Mouse (Mus musculus) midbrain, embryonic 12.5 days (tissue): ENCODE measurements around the gene Ceacam16. TPM values are rescaled to one million over a fixed set of nuclear protein-coding genes. Genes with fewer than 3 reads are reported as not detected.

Experiments
- ATAC-seq: fragments of 200-750 bp; cut with Nextera tagmentation; 2 replicates; pipeline ENCODE4 v1.8.0; 2017; ENCODE audit warnings: low read depth, moderate TSS enrichment, moderate library complexity; ENCODE audit not compliant: low FRiP score
- H3K27ac ChIP-seq: fragments of 300-500 bp; sonication (generic); replicated peaks from 2 replicates; pipeline ENCODE4 v1.5.1; 2016; ENCODE audit warnings: mild to moderate bottlenecking
- H3K27me3 ChIP-seq: fragments of 300-500 bp; sonication (generic); 2 replicates; pipeline ENCODE4 v1.6.1; 2016; ENCODE audit warnings: mild to moderate bottlenecking
- H3K36me3 ChIP-seq: fragments of 300-500 bp; sonication (generic); 2 replicates; pipeline ENCODE4 v1.6.1; 2016
- H3K4me1 ChIP-seq: fragments of 300-500 bp; sonication (generic); 2 replicates; pipeline ENCODE4 v1.6.1; 2016
- H3K4me2 ChIP-seq: fragments of 300-500 bp; sonication (generic); replicated peaks from 2 replicates; pipeline ENCODE4 v1.6.1; 2016; ENCODE audit warnings: mild to moderate bottlenecking, moderate library complexity
- H3K4me3 ChIP-seq: fragments of 300-500 bp; sonication (generic); 2 replicates; pipeline ENCODE4 v1.5.1; 2016; ENCODE audit warnings: mild to moderate bottlenecking
- H3K9ac ChIP-seq: fragments of 300-500 bp; sonication (generic); replicated peaks from 2 replicates; pipeline ENCODE4 v1.6.1; 2016; ENCODE audit warnings: mild to moderate bottlenecking, moderate library complexity
- H3K9me3 ChIP-seq: fragments of 300-500 bp; sonication (generic); 2 replicates; pipeline ENCODE4 v1.6.1; 2016; ENCODE audit warnings: mild to moderate bottlenecking
- WGBS: fragments of 180-500 bp; shearing (Covaris S2); methylation state at CpG from one replicate; pipeline ENCODE4 v1.1.7; 2016; 5-methylcytosine and 5-hydroxymethylcytosine counted together
- polyA plus RNA-seq: library from polyadenylated mRNA; unstranded; fragments of >200 nt; fragmentation: Nextera tagmentation; extraction: Ambion mirVana; gene quantifications from 2 replicates; pipeline ENCODE4 v1.2.1, GENCODE M21; 2016

Gene Ceacam16
- polyA plus RNA-seq = 0.17 TPM in 1 of 2 replicates, not detected in the other

DNA sequence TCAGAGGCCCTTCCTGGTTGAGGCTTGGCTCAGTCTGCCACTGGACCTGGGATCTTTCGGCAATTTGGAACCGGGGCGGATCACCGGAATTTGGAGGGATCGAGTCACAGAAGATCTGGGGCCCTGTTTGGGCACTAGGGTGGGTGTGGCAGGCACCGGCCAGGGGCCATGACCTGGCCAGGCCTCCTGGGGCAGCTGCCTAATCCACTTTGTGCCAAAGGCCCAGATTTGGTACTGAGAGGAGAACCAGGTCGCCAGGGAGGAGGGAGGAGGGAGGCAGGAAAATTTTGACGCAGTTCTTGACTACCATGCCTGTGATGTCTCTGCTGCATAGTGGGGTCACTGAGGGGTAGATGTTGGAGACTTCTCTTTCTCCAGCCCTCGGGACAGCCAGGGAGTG lies at the start of gene Ceacam16:
Ceacam16 (minus strand) TSS at position 101 of the 400 bp plus-strand sequence.
- Histone ChIP-seq H3K9ac (no peak within 1 kb of the TSS), H3K9me3 (no peaks in the 10 kb centered on the region), H3K27me3 (no peaks in the 10 kb centered on the region), H3K36me3 (no peaks in the 10 kb centered on the region), H3K4me3 (no peak within 1 kb of the TSS), H3K4me2 (no peak within 1 kb of the TSS), H3K27ac (no peak within 1 kb of the TSS), H3K4me1 (no peaks in the 10 kb centered on the region)
- ATAC-seq = no peak
- 82% methylated on average over 9 of the region's 9 CpGs for WGBS

DNA sequence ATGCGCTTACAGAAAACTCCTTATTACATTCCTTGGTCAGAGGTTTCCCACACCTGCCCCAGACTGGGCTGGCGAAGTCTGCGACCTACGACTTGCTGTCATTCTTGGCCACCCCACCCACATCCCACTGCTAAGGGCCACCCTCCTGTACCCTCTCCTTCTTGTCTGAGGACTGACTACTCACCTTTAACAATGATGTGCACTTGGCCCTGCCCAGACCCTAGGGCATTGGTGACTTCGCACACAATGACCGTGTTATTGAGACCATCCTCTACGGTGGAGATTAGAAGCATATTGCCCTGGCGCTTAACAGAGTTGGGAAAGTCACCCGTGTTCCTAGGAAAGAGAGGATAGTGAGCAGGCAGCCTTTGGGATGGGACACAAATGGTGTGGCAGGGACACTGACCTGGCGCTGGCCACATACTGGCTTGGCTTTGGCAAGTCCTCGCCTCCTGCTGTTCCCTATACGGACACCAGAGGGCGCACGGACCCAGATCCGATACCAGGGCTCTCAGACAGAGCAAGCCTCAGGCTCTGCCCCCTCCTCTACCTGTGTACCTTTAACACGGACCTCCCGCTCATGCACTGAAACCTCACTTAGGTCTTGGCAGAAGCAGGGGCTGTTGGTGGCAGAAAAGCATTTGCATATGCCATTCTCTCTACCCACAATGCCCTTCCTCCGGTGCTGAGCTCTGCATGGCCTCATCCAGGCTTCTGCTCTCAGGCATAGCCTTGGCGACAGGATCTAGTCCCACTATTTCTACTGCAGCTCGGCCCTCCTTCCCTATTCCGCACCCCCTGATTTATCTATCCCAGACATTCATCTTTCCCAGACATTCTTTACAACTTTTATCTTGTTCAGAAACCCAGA lies 49.6 kb upstream of the Ceacam16 start:
- H3K9ac ChIP-seq = no peak overlapping the region
- no peaks in the 10 kb centered on the region for H3K4me1 ChIP-seq
- peaks cover 6% of the 10 kb centered on the region; the same call in 1 of the 2 replicates for H3K9me3 ChIP-seq
- WGBS = 53% methylated on average over 21 of the region's 21 CpGs
- ATAC-seq = peak; percentile 62
- no peaks in the 10 kb centered on the region for H3K27me3 ChIP-seq
- H3K4me3 ChIP-seq = no peak overlapping the region
- no peak overlapping the region for H3K27ac ChIP-seq
- peaks cover 13% of the 10 kb centered on the region; the same call in 1 of the 2 replicates for H3K36me3 ChIP-seq
- no peak overlapping the region for H3K4me2 ChIP-seq

DNA sequence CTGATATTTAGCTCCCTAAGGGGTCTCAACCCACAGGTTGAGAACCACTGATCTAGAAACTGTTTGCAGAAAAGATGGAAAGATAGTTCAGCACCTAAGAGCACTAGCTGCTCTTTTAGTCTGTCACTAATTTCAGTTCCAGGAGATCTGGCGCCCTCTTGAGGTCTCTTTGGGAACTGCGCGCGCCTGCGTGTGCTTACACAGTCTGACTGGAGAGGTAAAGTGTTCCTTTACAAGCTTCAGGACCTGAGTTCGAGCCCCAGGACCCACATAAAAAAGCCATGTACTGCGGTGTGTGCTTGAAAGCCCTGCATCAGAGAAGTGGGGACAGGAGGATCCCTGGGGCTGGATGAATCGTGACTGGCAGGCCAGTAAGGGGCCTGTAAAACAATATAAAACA lies 28.8 kb upstream of the Ceacam16 start:
- Histone ChIP-seq H3K4me3 (no peak overlapping the region), H3K4me1 (no peaks in the 10 kb centered on the region), H3K36me3 (no peaks in the 10 kb centered on the region), H3K27ac (no peak overlapping the region), H3K9me3 (peaks cover 4% of the 10 kb centered on the region; the same call in 1 of the 2 replicates), H3K9ac (no peak overlapping the region), H3K27me3 (no peaks in the 10 kb centered on the region), H3K4me2 (no peak overlapping the region)
- ATAC-seq = no peak
- WGBS = 56% methylated on average over 8 of the region's 8 CpGs

DNA sequence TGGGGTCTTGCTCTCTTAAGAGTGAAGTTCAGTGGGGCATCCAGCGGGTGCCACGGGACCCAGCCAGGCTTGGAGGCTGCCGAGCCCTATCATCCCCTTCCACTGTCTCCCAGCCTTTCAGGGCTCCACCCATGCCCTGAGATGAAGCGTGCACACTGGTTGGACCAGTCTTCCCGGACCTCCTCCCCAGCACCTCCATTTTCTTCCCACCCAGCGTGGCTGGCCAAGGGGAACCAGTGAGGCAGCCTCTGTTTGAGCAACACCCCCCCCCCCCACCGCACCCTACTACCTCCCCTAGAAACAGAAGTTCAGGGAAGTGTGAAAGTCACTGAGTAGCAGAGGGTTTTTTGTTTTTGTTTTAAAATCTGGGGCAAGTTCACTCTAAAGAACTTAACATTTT lies 26.8 kb upstream of the Ceacam16 start, which contains the start of gene Ceacam19:
Ceacam19 (minus strand) TSS at position 117 of the 400 bp plus-strand sequence.
- Histone ChIP-seq H3K36me3 (no peaks in the 10 kb centered on the region), H3K4me2 (no peak within 1 kb of the TSS), H3K27me3 (no peaks in the 10 kb centered on the region), H3K9ac (no peak within 1 kb of the TSS), H3K27ac (no peak within 1 kb of the TSS), H3K4me3 (no peak within 1 kb of the TSS), H3K9me3 (peaks cover 4% of the 10 kb centered on the region), H3K4me1 (no peaks in the 10 kb centered on the region)
- no peak for ATAC-seq
- 70% methylated on average over 7 of the region's 7 CpGs for WGBS

DNA sequence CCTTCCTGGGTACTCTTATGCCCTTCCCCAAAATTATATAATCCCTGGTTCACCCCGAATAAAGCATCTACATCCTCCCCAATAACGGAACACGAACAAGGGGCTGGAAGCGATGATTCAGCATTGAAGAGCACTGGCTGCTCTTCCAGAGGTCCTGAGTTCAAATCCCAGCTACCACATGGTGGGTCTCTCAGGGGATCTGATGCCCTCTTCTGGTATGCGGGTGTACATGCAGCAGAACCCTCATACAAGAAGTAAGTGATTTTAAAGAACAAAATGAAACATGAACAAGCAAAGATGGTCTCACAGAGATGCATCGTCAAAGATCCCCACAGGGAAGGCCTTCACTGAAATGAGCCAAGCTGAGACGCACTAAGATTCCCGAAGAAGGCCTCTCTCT lies 19.7 kb upstream of the Ceacam16 start:
- Histone ChIP-seq H3K4me2 (no peak overlapping the region), H3K27me3 (no peaks in the 10 kb centered on the region), H3K27ac (no peak overlapping the region), H3K4me3 (no peak overlapping the region), H3K9ac (no peak overlapping the region), H3K4me1 (no peaks in the 10 kb centered on the region), H3K9me3 (no peaks in the 10 kb centered on the region; the same call in none of the 2 replicates), H3K36me3 (no peaks in the 10 kb centered on the region)
- no peak for ATAC-seq
- 81% methylated on average over 8 of the region's 8 CpGs for whole genome bisulfite sequencing

DNA sequence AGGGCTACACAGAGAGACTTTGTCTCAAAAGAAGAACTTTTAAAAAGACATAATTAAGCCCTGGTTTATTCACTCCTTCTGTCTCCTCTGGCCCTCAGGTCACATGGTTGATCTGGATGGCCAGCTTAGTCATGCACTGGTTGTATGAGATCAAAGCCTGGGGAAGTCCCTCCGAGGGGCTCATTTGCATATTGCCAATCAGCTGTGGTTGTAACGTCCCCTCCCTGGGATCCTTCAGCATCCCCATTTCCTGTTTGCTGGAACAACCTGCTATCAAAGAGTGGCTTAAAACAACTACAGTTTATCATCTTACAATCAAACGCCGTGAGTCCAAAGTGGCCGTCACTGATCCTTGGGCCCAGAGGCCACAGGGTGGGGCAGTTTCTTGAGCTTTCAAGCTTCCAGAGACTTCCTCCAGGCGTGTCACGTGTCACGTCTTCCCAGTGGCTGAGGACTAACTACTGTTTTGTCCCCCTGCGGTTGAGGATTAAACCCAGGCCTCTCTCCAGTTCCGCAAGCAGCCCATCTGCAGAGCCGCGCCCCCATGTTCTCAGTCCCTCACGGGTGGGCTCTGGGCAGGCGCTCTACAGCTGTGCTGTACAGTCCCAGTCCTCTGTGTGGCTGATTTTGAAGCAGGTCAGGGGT lies 15.8 kb upstream of the Ceacam16 start:
- no peaks in the 10 kb centered on the region for H3K27me3 ChIP-seq
- no peak overlapping the region for H3K4me2 ChIP-seq
- WGBS = 50% methylated on average over 14 of the region's 14 CpGs
- no peaks in the 10 kb centered on the region for H3K4me1 ChIP-seq
- H3K27ac ChIP-seq = no peak overlapping the region
- no peak overlapping the region for H3K4me3 ChIP-seq
- ATAC-seq = peak; percentile 61
- no peaks in the 10 kb centered on the region for H3K36me3 ChIP-seq
- no peaks in the 10 kb centered on the region for H3K9me3 ChIP-seq
- no peak overlapping the region for H3K9ac ChIP-seq

DNA sequence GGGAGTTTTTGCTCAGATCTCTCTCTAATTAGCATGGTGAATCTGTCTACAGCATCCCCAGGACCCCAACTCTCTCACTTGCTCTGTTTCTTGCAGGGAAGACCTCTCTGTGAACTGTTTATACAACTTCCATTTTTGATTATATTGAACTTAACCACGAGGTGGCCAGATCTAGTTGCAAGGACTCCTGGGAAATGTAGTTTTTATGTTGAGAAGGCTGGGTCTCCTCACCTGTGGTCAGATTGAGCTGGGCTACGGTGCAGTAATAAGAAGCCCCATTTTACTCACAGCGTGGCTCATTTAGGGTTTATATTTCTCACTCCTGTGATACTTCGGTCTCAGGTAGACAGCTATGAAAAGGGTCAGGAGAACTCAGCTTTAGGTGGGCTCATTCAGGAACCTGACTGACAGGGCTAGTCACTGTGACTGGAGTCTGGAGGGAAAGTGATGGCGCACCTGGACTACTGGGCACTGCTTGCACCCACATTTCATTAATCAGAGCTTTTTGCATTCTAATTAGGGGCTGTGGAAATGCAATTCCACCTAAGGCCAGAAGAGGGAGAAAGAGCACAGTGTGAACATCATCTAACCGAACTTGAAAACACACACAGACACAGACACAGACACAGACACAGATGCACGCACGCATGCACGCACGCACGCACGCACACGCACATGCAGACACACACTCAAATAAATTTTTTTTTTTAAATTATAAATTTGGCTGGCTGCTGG lies 15.0 kb upstream of the Ceacam16 start:
- H3K27me3 ChIP-seq = no peaks in the 10 kb centered on the region
- H3K4me1 ChIP-seq = no peaks in the 10 kb centered on the region
- no peaks in the 10 kb centered on the region for H3K36me3 ChIP-seq
- no peaks in the 10 kb centered on the region for H3K9me3 ChIP-seq
- peak; percentile 17; the same call in 1 of the 2 replicates for ATAC-seq
- H3K9ac ChIP-seq = no peak overlapping the region
- H3K27ac ChIP-seq = no peak overlapping the region
- no peak overlapping the region for H3K4me2 ChIP-seq
- H3K4me3 ChIP-seq = no peak overlapping the region
- WGBS = 54% methylated on average over 13 of the region's 13 CpGs

DNA sequence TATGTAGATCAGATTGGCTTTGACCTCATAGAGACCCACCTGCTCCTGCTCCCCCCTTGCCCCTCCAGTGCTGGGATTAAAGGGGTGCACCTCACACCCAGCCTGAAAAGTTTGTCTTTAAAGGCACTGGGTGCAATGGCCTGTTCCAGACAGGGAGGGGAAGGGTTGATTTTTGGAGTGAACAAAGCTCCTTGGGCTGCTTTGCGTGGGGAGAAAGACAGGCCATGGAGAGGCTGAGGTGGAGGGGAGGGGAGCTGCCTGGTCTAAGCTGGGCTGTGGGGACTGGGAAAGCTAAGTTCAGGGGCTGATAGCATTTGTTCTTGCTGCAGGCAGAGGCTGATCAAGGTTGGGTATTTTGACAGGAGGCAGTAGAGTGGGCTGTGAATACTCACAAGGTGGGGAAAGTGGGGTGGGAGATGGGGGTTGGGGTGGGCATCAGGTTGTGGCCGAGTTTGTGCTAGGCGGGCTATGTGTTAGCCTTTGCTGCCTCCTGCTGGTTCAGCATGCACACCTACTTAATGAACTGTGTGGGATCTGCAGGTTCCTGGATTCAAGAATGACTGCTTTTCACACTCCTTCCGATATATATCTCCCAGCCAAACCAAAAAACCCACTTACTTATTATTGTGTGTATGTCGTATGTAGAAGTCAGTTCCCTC lies 11.0 kb upstream of the Ceacam16 start:
- Histone ChIP-seq H3K9me3 (no peaks in the 10 kb centered on the region), H3K27me3 (no peaks in the 10 kb centered on the region), H3K36me3 (no peaks in the 10 kb centered on the region), H3K4me3 (no peak overlapping the region), H3K4me1 (no peaks in the 10 kb centered on the region), H3K4me2 (no peak overlapping the region), H3K9ac (no peak overlapping the region), H3K27ac (no peak overlapping the region)
- ATAC-seq = no peak
- WGBS = 47% methylated on average over 5 of the region's 5 CpGs

DNA sequence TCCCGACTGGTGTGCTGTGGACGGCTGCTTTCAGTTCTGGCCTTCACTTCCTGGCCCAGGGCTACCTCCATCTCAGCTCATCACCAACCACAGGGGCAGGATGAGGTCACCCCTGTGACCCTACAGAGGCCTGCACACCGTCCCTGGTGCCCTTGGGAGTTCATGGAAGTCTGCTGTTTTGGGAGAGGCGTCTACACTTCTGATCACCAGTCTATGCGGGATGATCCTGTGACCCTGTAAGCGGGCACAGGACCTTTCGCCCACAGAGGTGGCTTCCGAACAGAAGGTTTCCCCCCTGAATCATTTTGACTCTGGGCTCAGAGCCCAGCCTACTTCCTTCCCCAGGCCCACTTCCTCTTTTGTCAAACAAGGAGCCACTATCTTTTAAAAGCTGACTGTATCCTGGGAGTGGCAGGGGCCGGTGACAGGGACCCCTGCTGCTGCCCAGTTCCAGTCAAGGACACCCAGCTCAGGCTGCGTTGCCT lies 10.1 kb upstream of the Ceacam16 start:
- H3K4me2 ChIP-seq = no peak overlapping the region
- no peaks in the 10 kb centered on the region for H3K9me3 ChIP-seq
- H3K27ac ChIP-seq = no peak overlapping the region
- H3K36me3 ChIP-seq = no peaks in the 10 kb centered on the region
- 70% methylated on average over 10 of the region's 10 CpGs for WGBS
- H3K9ac ChIP-seq = no peak overlapping the region
- H3K27me3 ChIP-seq = no peaks in the 10 kb centered on the region
- H3K4me3 ChIP-seq = no peak overlapping the region
- no peaks in the 10 kb centered on the region for H3K4me1 ChIP-seq
- ATAC-seq = no peak

DNA sequence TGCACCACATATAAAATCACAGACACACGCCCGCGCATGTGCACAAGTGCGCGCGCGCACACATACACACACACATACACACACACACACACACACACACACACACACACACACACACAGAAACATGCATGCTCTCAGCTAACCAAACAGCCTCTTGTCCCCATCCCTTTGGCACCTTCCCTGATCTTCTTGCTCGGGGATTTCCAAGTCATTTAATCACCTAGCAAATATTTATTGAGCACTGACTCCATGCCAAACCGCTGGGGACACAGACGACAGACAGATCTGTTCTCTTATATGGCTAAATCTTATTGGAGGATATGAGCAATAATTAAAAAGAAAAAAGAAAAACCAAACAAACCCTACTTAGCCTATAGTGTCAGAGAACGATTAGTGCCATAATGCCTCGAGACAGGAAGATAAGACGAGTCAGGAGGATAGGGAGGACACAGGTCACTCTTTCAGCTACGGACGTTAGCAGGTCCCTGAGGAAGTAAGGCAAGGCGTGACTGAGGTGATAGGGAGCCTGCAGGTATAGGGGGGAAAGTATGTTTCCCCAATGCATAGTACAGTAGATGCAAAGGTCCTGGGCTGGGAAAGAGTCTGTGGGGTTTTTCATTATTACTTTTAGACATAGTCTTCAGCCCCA lies 6.8 kb upstream of the Ceacam16 start:
- no peaks in the 10 kb centered on the region for H3K4me1 ChIP-seq
- no peak overlapping the region for H3K9ac ChIP-seq
- no peak overlapping the region for H3K4me3 ChIP-seq
- no peak for ATAC-seq
- H3K27ac ChIP-seq = no peak overlapping the region
- no peak overlapping the region for H3K4me2 ChIP-seq
- no peaks in the 10 kb centered on the region for H3K27me3 ChIP-seq
- no peaks in the 10 kb centered on the region for H3K9me3 ChIP-seq
- 86% methylated on average over 16 of the region's 16 CpGs for WGBS
- no peaks in the 10 kb centered on the region for H3K36me3 ChIP-seq

DNA sequence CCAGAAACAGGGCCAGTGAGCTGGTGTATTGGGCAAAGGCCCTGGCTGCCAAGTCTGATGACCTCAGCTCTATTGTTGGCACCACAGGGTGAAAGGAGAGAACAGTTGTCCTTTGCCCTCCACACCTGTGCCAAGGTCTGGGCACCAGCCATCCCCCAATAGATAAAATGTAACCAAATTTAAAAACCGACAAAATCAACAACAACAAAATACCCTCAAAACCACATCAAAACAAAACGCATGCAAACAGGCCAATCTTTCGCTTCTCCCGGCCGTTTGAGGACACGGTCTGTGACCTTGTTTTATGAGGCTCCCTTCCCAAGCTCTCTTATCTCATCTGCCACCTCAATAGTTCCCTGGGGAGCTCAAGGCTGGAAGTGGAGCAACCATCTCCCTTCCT lies 5.4 kb upstream of the Ceacam16 start:
- H3K27me3 ChIP-seq = no peaks in the 10 kb centered on the region
- H3K9me3 ChIP-seq = no peaks in the 10 kb centered on the region
- no peak overlapping the region for H3K4me3 ChIP-seq
- no peaks in the 10 kb centered on the region for H3K4me1 ChIP-seq
- no peak for ATAC-seq
- no peak overlapping the region for H3K4me2 ChIP-seq
- WGBS = 88% methylated on average over 6 of the region's 6 CpGs
- no peak overlapping the region for H3K27ac ChIP-seq
- no peaks in the 10 kb centered on the region for H3K36me3 ChIP-seq
- H3K9ac ChIP-seq = no peak overlapping the region
